Mouse (Mus musculus) midbrain, embryonic 14.5 days (tissue): ENCODE results near the gene Zswim3. TPM values are rescaled to one million over a fixed set of nuclear protein-coding genes. Genes with fewer than 3 reads are reported as not detected.

Experiments
- ATAC-seq: fragments of 200-750 bp; cut with Nextera tagmentation; 2 replicates; pipeline ENCODE4 v1.8.0; 2017; ENCODE audit warnings: moderate number of reproducible peaks, moderate library complexity; ENCODE audit not compliant: low FRiP score, low TSS enrichment
- DNase-seq: peaks from one replicate; pipeline ENCODE4 v3.0.0-alpha.2; 2015
- H3K27ac ChIP-seq: fragments of 300-500 bp; sonication (generic); replicated peaks from 2 replicates; pipeline ENCODE4 v1.5.1; 2014; ENCODE audit warnings: mild to moderate bottlenecking, low read depth, low read length, moderate library complexity
- H3K27me3 ChIP-seq: fragments of 300-500 bp; sonication (generic); 2 replicates; pipeline ENCODE4 v1.6.1; 2014; ENCODE audit warnings: low read length, control low read depth, mixed read lengths; ENCODE audit not compliant: control insufficient read depth, insufficient read depth
- H3K36me3 ChIP-seq: fragments of 300-500 bp; sonication (generic); 2 replicates; pipeline ENCODE4 v1.6.1; 2014; ENCODE audit warnings: low read length, control low read depth; ENCODE audit not compliant: control insufficient read depth, insufficient read depth
- H3K4me1 ChIP-seq: fragments of 300-500 bp; sonication (generic); 2 replicates; pipeline ENCODE4 v1.6.1; 2014; ENCODE audit warnings: mild to moderate bottlenecking, antibody characterized with exemption, low read length, control low read depth; ENCODE audit not compliant: control insufficient read depth, insufficient read depth
- H3K4me2 ChIP-seq: fragments of 300-500 bp; sonication (generic); 2 replicates; pipeline ENCODE4 v1.6.1; 2014; ENCODE audit warnings: mild to moderate bottlenecking, low read length, moderate library complexity
- H3K4me3 ChIP-seq: fragments of 300-500 bp; sonication (generic); replicated peaks from 2 replicates; pipeline ENCODE4 v1.5.1; 2014; ENCODE audit warnings: low read depth, low read length
- H3K9ac ChIP-seq: fragments of 300-500 bp; sonication (generic); replicated peaks from 2 replicates; pipeline ENCODE4 v1.6.1; 2014; ENCODE audit warnings: mild to moderate bottlenecking, low read length, moderate library complexity
- H3K9me3 ChIP-seq: fragments of 300-500 bp; sonication (generic); 2 replicates; pipeline ENCODE4 v1.6.1; 2016; ENCODE audit warnings: low read length, control low read depth, mixed read lengths; ENCODE audit not compliant: control insufficient read depth
- WGBS: fragments of 180-500 bp; shearing (Covaris S2); extraction: QIAGEN DNeasy Blood & Tissue Kit; methylation state at CpG from one replicate; pipeline ENCODE4 v1.1.7; 2014; 5-methylcytosine and 5-hydroxymethylcytosine counted together
- polyA plus RNA-seq: library from polyadenylated mRNA; unstranded; fragments of >200 nt; fragmentation: Nextera tagmentation; extraction: Ambion mirVana; gene quantifications from 2 replicates; pipeline ENCODE4 v1.2.1, GENCODE M21; 2014

Gene Zswim3
- polyA plus RNA-seq, 1 experiment from 2014 or later: 15.6 TPM

GRCm38 (mm10) chr2:164786388-164786885, 18.5 kb upstream of the Zswim3 start:
- DNase-seq: no peak
- Histone ChIP-seq H3K36me3 (peaks cover 12% of the 10 kb centered on the region), H3K4me3 (peak overlapping the region; percentile 62), H3K27ac (peak overlapping the region; percentile 57; the same call in 1 of the 2 replicates), H3K9me3 (no peaks in the 10 kb centered on the region), H3K9ac (peak overlapping the region; percentile 78), H3K4me1 (peaks cover 3% of the 10 kb centered on the region; the same call in 1 of the 2 replicates), H3K4me2 (peak overlapping the region; percentile 89), H3K27me3 (no peaks in the 10 kb centered on the region)
- 12% methylated on average over 15 of the region's 15 CpGs for WGBS
- 0 out of 2 replicates have a peak, but pooled peaks have one; percentile 1 for ATAC-seq

- WGBS: 90% methylated on average over 3 of the region's 3 CpGs
- H3K4me3 ChIP-seq: no peak overlapping the region; the same call in 1 of the 2 replicates
- H3K4me2 ChIP-seq: peak overlapping the region; percentile 89
- ATAC-seq (no peak), DNase-seq (no peak)
- no peak overlapping the region; the same call in 1 of the 2 replicates for H3K9ac ChIP-seq
- H3K27me3 ChIP-seq: no peaks in the 10 kb centered on the region
- H3K9me3 ChIP-seq: no peaks in the 10 kb centered on the region
- H3K27ac ChIP-seq: no peak overlapping the region
- peaks cover 18% of the 10 kb centered on the region for H3K36me3 ChIP-seq
- peaks cover 3% of the 10 kb centered on the region; the same call in 1 of the 2 replicates for H3K4me1 ChIP-seq
These were observed 17.9 kb upstream of the Zswim3 start for GRCm38 (mm10) chr2:164787032-164787431.

GRCm38 (mm10) chr2:164787779-164788178, 17.1 kb upstream of the Zswim3 start:
- no peak for DNase-seq
- 83% methylated on average over 10 of the region's 10 CpGs for WGBS
- Histone ChIP-seq H3K4me1 (peaks cover 3% of the 10 kb centered on the region; the same call in 1 of the 2 replicates), H3K27me3 (no peaks in the 10 kb centered on the region), H3K36me3 (peaks cover 26% of the 10 kb centered on the region), H3K4me3 (no peak overlapping the region), H3K4me2 (no peak overlapping the region), H3K9ac (no peak overlapping the region), H3K27ac (no peak overlapping the region), H3K9me3 (no peaks in the 10 kb centered on the region)
- ATAC-seq: no peak

GRCm38 (mm10) chr2:164788411-164788810, 16.5 kb upstream of the Zswim3 start:
- peaks cover 32% of the 10 kb centered on the region for H3K36me3 ChIP-seq

DNA sequence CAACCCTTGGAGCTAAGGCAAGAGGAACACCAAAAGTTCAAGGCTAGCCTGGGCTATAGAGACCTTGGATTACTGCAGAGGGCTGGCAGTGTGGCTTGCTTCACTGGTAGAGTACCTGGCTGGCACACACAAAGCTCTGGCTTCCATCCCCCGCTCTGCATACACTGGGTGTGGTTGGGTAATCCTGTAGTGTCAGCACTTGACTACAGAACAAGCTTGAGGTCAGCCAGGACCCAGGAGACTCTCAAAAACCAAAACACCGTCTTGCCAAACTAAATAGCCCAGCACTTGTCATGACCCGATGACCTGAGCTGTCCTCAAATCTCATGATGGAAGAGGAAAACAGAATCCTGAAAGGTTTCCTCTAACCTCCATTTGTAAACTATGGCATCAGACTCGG, 14.4 kb upstream of the Zswim3 start:
- no peak overlapping the region for H3K27ac ChIP-seq
- H3K9me3 ChIP-seq: no peaks in the 10 kb centered on the region
- peaks cover 40% of the 10 kb centered on the region for H3K36me3 ChIP-seq
- no peak overlapping the region for H3K4me3 ChIP-seq
- H3K4me1 ChIP-seq: peaks cover 3% of the 10 kb centered on the region; the same call in 1 of the 2 replicates
- DNase-seq: no peak
- 88% methylated on average over 4 of the region's 4 CpGs for WGBS
- H3K4me2 ChIP-seq: no peak overlapping the region
- ATAC-seq: no peak
- no peak overlapping the region for H3K9ac ChIP-seq
- H3K27me3 ChIP-seq: no peaks in the 10 kb centered on the region

More at GRCm38 (mm10) chr2:164788411-164788810, 16.5 kb upstream of the Zswim3 start:
- Histone ChIP-seq H3K27me3 (no peaks in the 10 kb centered on the region), H3K9ac (no peak overlapping the region), H3K4me3 (no peak overlapping the region), H3K27ac (no peak overlapping the region), H3K4me1 (peaks cover 3% of the 10 kb centered on the region; the same call in 1 of the 2 replicates), H3K9me3 (no peaks in the 10 kb centered on the region), H3K4me2 (no peak overlapping the region)
- 74% methylated on average over 4 of the region's 4 CpGs for WGBS
- DNase-seq (no peak), ATAC-seq (no peak)

DNA sequence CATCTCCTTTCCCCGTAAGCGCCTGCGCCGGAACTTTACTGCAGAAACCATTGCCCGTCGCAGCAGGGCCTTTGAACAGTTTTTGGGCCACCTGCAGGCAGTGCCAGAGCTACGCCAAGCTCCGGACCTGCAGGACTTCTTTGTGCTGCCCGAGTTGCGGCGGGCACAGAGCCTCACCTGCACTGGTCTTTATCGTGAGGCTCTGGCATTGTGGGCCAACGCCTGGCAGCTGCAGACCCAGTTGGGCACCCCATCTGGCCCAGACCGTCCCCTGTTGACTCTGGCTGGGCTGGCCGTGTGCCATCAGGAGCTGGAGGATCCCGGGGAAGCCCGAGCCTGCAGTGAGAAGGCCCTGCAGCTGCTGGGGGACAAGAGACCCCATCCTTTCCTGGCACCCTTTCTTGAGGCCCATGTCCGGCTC, 13.0 kb upstream of the Zswim3 start:
- DNase-seq (no peak), ATAC-seq (no peak)
- Histone ChIP-seq H3K27me3 (no peaks in the 10 kb centered on the region), H3K4me1 (no peaks in the 10 kb centered on the region), H3K36me3 (peaks cover 50% of the 10 kb centered on the region), H3K9ac (no peak overlapping the region), H3K4me2 (no peak overlapping the region), H3K9me3 (no peaks in the 10 kb centered on the region), H3K4me3 (no peak overlapping the region), H3K27ac (no peak overlapping the region)
- 95% methylated on average over 18 of the region's 18 CpGs for WGBS

DNA sequence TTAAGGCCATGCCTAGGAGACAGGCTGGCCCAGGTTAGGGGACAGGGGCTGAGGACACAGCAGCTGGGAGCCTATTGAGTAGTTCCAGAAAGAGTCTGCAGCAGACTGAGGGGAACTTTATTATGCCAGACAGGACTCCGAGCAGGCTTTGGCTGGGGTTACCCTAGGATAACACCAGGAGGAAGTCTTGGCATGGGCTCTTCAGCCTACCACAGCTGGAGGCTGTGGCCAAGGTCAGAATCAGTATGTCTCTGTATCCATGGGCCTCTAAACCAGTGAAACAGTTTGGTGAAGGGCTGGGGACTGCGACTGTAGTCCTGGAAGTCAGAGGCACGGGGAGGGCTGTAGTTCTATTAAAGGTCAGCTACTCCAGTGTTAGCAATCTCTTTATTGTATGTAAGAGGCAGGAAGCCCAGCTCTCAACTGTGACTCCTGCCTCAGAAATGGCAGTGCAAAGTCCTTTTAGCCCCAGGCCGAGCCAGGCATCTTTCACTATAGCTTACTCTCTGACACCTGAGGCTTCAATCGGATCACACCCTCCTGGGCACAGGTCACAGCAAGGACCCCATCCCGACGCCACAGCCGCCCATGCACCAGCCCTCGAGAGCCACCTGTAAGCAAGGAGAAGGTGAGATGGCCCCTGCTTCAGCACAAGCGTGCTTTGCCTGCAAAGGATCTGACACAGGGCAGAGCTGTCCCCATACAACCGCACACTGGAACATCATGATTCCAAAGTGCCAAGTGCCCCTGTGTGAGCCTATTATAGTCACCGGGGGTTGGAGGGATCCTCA, 12.3 kb upstream of the Zswim3 start:
- Histone ChIP-seq H3K4me2 (no peak overlapping the region), H3K4me1 (no peaks in the 10 kb centered on the region), H3K27me3 (no peaks in the 10 kb centered on the region), H3K9me3 (no peaks in the 10 kb centered on the region), H3K36me3 (peaks cover 54% of the 10 kb centered on the region), H3K9ac (no peak overlapping the region), H3K27ac (no peak overlapping the region), H3K4me3 (no peak overlapping the region)
- ATAC-seq: no peak
- 96% methylated on average over 12 of the region's 12 CpGs for WGBS
- no peak for DNase-seq

- Histone ChIP-seq H3K27me3 (no peaks in the 10 kb centered on the region), H3K4me2 (no peak overlapping the region), H3K36me3 (peaks cover 58% of the 10 kb centered on the region), H3K4me1 (no peaks in the 10 kb centered on the region), H3K27ac (no peak overlapping the region), H3K4me3 (no peak overlapping the region), H3K9ac (no peak overlapping the region), H3K9me3 (no peaks in the 10 kb centered on the region)
- DNase-seq (peak; percentile 68), ATAC-seq (no peak)
- 87% methylated on average over 3 of the region's 3 CpGs for WGBS
These were observed 11.7 kb upstream of the Zswim3 start for GRCm38 (mm10) chr2:164793236-164793635.

DNA sequence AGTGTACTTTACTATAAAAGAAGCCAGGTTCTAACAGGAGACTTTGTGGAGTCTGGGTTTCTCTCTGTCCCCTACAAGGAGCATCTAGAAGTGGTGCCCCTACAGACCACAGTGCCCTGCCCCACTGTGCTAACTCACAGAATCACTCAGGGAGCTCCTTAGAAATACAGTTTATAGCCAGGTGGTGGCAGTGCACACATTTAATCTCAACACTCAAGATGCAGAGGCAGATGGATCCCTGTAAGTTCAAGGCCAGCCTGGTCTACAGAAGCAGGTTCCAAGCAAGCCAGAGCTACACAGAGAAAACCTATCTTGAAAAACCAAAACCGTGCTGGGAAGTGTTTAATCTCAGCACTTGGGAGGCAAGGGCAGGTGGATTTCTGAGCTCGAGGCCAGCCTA, 11.1 kb upstream of the Zswim3 start:
- Histone ChIP-seq H3K9ac (no peak overlapping the region), H3K9me3 (no peaks in the 10 kb centered on the region), H3K27ac (no peak overlapping the region), H3K4me1 (no peaks in the 10 kb centered on the region), H3K27me3 (no peaks in the 10 kb centered on the region), H3K4me3 (no peak overlapping the region), H3K4me2 (no peak overlapping the region), H3K36me3 (peaks cover 55% of the 10 kb centered on the region)
- 96% methylated on average over 2 of the region's 2 CpGs for WGBS
- ATAC-seq (no peak), DNase-seq (no peak)
